Mouse (Mus musculus) limb, embryonic 13.5 days (tissue): Measurements from ENCODE around the gene Tmem30b. TPM values are rescaled to one million over a fixed set of nuclear protein-coding genes. Genes with fewer than 3 reads are reported as not detected.
A peak's percentile ranks its signal among the peaks of the same experiment; 100 is the strongest.

ENCODE experiments used
- ATAC-seq: fragments of 200-750 bp; cut with Nextera tagmentation; 2 replicates; pipeline ENCODE4 v1.8.0; 2017; ENCODE audit warnings: low read depth, moderate number of reproducible peaks, moderate TSS enrichment; ENCODE audit not compliant: low FRiP score
- H3K27ac ChIP-seq: fragments of 300-500 bp; sonication (generic); 2 replicates; pipeline ENCODE4 v1.5.1; 2015; ENCODE audit warnings: inconsistent platforms, mild to moderate bottlenecking, moderate library complexity
- H3K27me3 ChIP-seq: fragments of 300-500 bp; sonication (generic); 2 replicates; pipeline ENCODE4 v1.6.1; 2015; ENCODE audit warnings: mild to moderate bottlenecking, inconsistent platforms
- H3K36me3 ChIP-seq: fragments of 300-500 bp; sonication (generic); 2 replicates; pipeline ENCODE4 v1.6.1; 2015; ENCODE audit warnings: inconsistent platforms, mild to moderate bottlenecking, moderate library complexity
- H3K4me1 ChIP-seq: fragments of 300-500 bp; sonication (generic); 2 replicates; pipeline ENCODE4 v1.6.1; 2015; ENCODE audit warnings: inconsistent platforms
- H3K4me2 ChIP-seq: fragments of 300-500 bp; sonication (generic); replicated peaks from 2 replicates; pipeline ENCODE4 v1.6.1; 2015; ENCODE audit warnings: inconsistent platforms, mild to moderate bottlenecking, moderate library complexity
- H3K4me3 ChIP-seq: fragments of 300-500 bp; sonication (generic); 2 replicates; pipeline ENCODE4 v1.5.1; 2015; ENCODE audit warnings: moderate library complexity, mild to moderate bottlenecking, inconsistent platforms
- H3K9ac ChIP-seq: fragments of 300-500 bp; sonication (generic); 2 replicates; pipeline ENCODE4 v1.6.1; 2015; ENCODE audit warnings: mild to moderate bottlenecking, inconsistent platforms
- H3K9me3 ChIP-seq: fragments of 300-500 bp; sonication (generic); 2 replicates; pipeline ENCODE4 v1.6.1; 2016; ENCODE audit warnings: inconsistent platforms
- WGBS: fragments of 180-500 bp; shearing (Covaris S2); methylation state at CpG from one replicate; pipeline ENCODE4 v1.1.7; 2015; 5-methylcytosine and 5-hydroxymethylcytosine counted together
- polyA plus RNA-seq: library from polyadenylated mRNA; unstranded; fragments of >200 nt; fragmentation: Nextera tagmentation; extraction: Ambion mirVana; gene quantifications from 2 replicates; pipeline ENCODE4 v1.2.1, GENCODE M21; 2015

The Tmem30b gene
- 18.2 and 19.2 TPM in 2 replicates for polyA plus RNA-seq

DNA sequence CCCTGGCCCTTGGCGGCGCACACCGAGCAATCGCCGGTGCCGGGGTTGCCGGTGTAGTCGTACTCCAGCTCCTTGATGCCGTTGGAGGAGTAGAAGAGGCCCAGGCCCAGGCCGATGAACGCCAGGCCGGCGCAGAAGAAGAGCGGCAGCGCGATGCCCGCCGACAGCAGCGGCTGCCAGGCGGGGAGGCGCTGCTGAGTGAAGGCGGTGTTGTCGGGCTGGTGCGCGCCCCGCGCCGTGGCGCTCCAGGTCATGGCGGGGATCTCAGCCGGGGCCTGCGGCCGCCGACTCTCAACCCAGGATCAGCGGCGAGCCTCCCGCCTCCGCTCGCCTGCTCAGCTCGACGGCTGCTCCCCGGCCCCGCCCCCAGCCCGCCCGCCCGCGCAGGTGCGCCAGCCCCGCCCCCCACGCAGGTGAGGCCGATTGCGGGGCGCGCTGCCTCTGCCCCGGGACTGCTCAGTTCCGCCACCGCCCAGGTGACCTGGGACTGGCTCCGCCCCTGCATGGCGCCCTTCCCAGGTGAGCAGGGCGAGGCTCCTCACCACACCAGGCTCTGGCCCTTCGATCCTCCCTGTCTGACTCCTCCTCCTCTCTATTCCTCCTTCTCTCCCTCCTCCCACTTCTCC lies at the start of gene Tmem30b:
Tmem30b (minus strand) TSS at position 307 of the 626 bp plus-strand sequence.
- Histone ChIP-seq H3K9me3 (no peaks in the 10 kb centered on the region), H3K27ac (peak within 1 kb of the TSS; percentile 72), H3K27me3 (peaks cover 85% of the 10 kb centered on the region), H3K9ac (peak within 1 kb of the TSS; percentile 70), H3K4me1 (peaks cover 52% of the 10 kb centered on the region), H3K4me2 (peak within 1 kb of the TSS; percentile 80), H3K4me3 (peak within 1 kb of the TSS; percentile 55), H3K36me3 (no peaks in the 10 kb centered on the region)
- WGBS, result 2% methylated on average over 50 of the region's 61 CpGs
- ATAC-seq, result peak; percentile 41

DNA sequence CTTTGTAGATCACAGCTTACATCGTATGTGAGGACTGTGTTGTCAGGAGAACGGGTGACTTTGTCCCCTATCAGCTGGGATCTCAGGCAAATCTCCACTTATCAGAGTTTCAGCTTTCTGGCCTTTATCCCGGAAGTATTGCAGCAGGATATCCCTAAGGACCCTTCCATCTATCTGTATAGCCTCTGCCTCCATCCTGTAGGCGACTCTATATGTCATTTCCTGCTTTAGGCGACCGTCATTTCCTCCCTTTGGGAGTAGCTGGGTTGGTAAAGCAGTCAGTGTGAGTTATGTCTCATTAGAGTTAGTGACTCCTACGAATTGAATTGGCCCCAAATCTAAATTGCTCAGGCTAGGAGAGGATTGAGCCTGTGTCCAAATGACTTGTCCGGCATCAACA lies 49.0 kb upstream of the Tmem30b start:
- Histone ChIP-seq H3K4me2 (no peak overlapping the region), H3K9ac (no peak overlapping the region), H3K27me3 (no peaks in the 10 kb centered on the region), H3K9me3 (no peaks in the 10 kb centered on the region), H3K4me1 (peaks cover 6% of the 10 kb centered on the region), H3K36me3 (no peaks in the 10 kb centered on the region), H3K4me3 (no peak overlapping the region), H3K27ac (no peak overlapping the region)
- WGBS, result 61% methylated on average over 8 of the region's 8 CpGs
- ATAC-seq, result no peak

GRCm38 (mm10) chr12:73594177-73594745 lies 48.1 kb upstream of the Tmem30b start:
- Histone ChIP-seq H3K9me3 (no peaks in the 10 kb centered on the region), H3K9ac (no peak overlapping the region), H3K4me1 (peaks cover 6% of the 10 kb centered on the region), H3K4me3 (no peak overlapping the region), H3K4me2 (no peak overlapping the region), H3K36me3 (no peaks in the 10 kb centered on the region), H3K27ac (no peak overlapping the region), H3K27me3 (no peaks in the 10 kb centered on the region)
- ATAC-seq, result no peak
- WGBS, result 84% methylated on average over 9 of the region's 9 CpGs

GRCm38 (mm10) chr12:73593021-73593798 lies 47.0 kb upstream of the Tmem30b start:
- no peak overlapping the region for H3K4me2 ChIP-seq
- no peaks in the 10 kb centered on the region for H3K36me3 ChIP-seq
- H3K27ac ChIP-seq, result no peak overlapping the region
- peaks cover under 1% of the 10 kb centered on the region for H3K4me1 ChIP-seq
- no peak overlapping the region for H3K4me3 ChIP-seq
- H3K27me3 ChIP-seq, result peaks cover 6% of the 10 kb centered on the region
- H3K9me3 ChIP-seq, result no peaks in the 10 kb centered on the region
- no peak for ATAC-seq
- no peak overlapping the region for H3K9ac ChIP-seq
- WGBS, result 75% methylated on average over 12 of the region's 12 CpGs

- Histone ChIP-seq H3K27ac (no peak overlapping the region), H3K4me2 (no peak overlapping the region), H3K27me3 (peaks cover 16% of the 10 kb centered on the region), H3K9me3 (no peaks in the 10 kb centered on the region), H3K4me1 (no peaks in the 10 kb centered on the region; the same call in 1 of the 2 replicates), H3K36me3 (no peaks in the 10 kb centered on the region), H3K4me3 (no peak overlapping the region), H3K9ac (no peak overlapping the region)
- WGBS, result 70% methylated on average over 9 of the region's 11 CpGs
- no peak for ATAC-seq
Measured at GRCm38 (mm10) chr12:73591625-73592024, 45.4 kb upstream of the Tmem30b start.

DNA sequence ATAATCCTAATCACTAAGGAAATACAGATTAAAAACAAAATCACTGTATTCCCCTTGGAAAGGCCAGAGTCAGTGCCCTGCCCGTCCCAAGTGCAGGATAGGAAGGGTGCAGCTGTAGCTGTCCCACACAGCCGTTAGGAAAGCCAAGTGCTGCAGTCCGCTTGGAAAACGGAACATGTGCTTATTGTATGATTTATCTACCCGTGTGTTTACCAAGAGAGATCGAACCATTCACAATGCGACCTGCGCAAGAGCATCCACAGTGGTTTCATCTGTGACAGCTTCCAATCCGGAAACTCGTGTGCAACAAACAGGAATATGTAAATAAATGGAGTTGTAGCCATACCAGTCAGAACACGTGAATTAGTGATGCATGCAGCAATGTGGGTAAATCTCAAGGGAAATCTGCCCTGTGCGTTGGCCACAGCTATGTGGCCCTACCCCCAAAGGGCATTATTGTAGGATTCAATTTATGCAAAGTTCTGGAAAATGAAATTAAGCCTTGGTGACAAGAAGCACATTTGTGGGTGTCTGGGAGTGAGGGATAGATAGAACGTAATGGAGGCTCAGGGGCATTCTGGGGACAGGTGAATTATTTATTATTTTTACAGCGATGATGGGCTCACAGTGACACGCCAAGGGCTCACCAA lies 44.6 kb upstream of the Tmem30b start:
- H3K27me3 ChIP-seq, result peaks cover 22% of the 10 kb centered on the region
- peaks cover 5% of the 10 kb centered on the region for H3K4me1 ChIP-seq
- H3K36me3 ChIP-seq, result no peaks in the 10 kb centered on the region
- ATAC-seq, result no peak
- H3K4me2 ChIP-seq, result no peak overlapping the region
- no peak overlapping the region for H3K4me3 ChIP-seq
- no peak overlapping the region for H3K9ac ChIP-seq
- WGBS, result 85% methylated on average over 15 of the region's 15 CpGs
- H3K27ac ChIP-seq, result no peak overlapping the region
- H3K9me3 ChIP-seq, result no peaks in the 10 kb centered on the region

GRCm38 (mm10) chr12:73587262-73587661 lies 41.1 kb upstream of the Tmem30b start:
- peaks cover 16% of the 10 kb centered on the region for H3K4me1 ChIP-seq
- no peak overlapping the region for H3K4me3 ChIP-seq
- H3K4me2 ChIP-seq, result no peak overlapping the region
- ATAC-seq, result no peak
- no peaks in the 10 kb centered on the region for H3K9me3 ChIP-seq
- no peak overlapping the region for H3K9ac ChIP-seq
- no peak overlapping the region for H3K27ac ChIP-seq
- peaks cover 42% of the 10 kb centered on the region for H3K27me3 ChIP-seq
- H3K36me3 ChIP-seq, result no peaks in the 10 kb centered on the region
- WGBS, result 57% methylated on average over 3 of the region's 3 CpGs

DNA sequence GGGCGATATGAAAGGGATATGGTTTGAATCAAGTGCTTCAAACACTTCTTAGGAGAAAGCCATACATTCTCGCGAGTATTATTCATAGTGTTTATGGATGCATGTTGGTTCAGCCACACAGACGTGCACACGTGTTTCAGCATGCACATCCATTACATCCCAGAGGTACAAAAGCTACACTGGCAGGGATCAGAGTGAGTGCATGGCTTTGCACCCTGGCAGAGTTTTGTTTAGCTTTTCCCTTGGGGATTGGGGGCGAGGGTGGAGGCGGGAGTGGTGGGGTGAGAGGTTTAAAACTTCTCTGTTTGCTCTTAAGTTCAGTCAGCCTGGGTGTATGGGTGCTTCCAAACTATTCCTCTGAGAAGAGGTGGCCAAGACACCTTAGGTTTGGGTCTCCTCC lies 39.7 kb upstream of the Tmem30b start:
- Histone ChIP-seq H3K9ac (peak overlapping the region; percentile 82), H3K4me1 (peaks cover 16% of the 10 kb centered on the region), H3K9me3 (no peaks in the 10 kb centered on the region), H3K27ac (no peak overlapping the region), H3K4me2 (peak overlapping the region; percentile 93), H3K4me3 (peak overlapping the region; percentile 75), H3K27me3 (peaks cover 53% of the 10 kb centered on the region), H3K36me3 (no peaks in the 10 kb centered on the region)
- 4% methylated on average over 7 of the region's 7 CpGs for WGBS
- no peak for ATAC-seq

- peak overlapping the region; percentile 93 for H3K4me2 ChIP-seq
- ATAC-seq, result peak; percentile 14; the same call in 1 of the 2 replicates
- H3K4me1 ChIP-seq, result peaks cover 16% of the 10 kb centered on the region
- H3K27ac ChIP-seq, result peak overlapping the region; percentile 44; the same call in 1 of the 2 replicates
- under 1% methylated on average over 33 of the region's 33 CpGs for WGBS
- H3K9ac ChIP-seq, result peak overlapping the region; percentile 82
- no peaks in the 10 kb centered on the region for H3K36me3 ChIP-seq
- peaks cover 58% of the 10 kb centered on the region for H3K27me3 ChIP-seq
- peak overlapping the region; percentile 75 for H3K4me3 ChIP-seq
- no peaks in the 10 kb centered on the region for H3K9me3 ChIP-seq
Measured at GRCm38 (mm10) chr12:73585241-73585801, 39.1 kb upstream of the Tmem30b start.

GRCm38 (mm10) chr12:73584610-73585240 lies 38.5 kb upstream of the Tmem30b start, which contains the start of gene Prkch:
Gene Prkch, plus strand, starts transcription at chr12:73584796.
- WGBS, result under 1% methylated on average over 39 of the region's 61 CpGs
- H3K4me2 ChIP-seq, result peak within 1 kb of the TSS; percentile 93
- peak; percentile 87 for ATAC-seq
- H3K27me3 ChIP-seq, result peaks cover 64% of the 10 kb centered on the region
- peak within 1 kb of the TSS; percentile 44; the same call in 1 of the 2 replicates for H3K27ac ChIP-seq
- H3K9ac ChIP-seq, result peak within 1 kb of the TSS; percentile 82
- H3K4me1 ChIP-seq, result peaks cover 16% of the 10 kb centered on the region
- H3K36me3 ChIP-seq, result no peaks in the 10 kb centered on the region
- H3K9me3 ChIP-seq, result no peaks in the 10 kb centered on the region
- peak within 1 kb of the TSS; percentile 75 for H3K4me3 ChIP-seq
